Mouse (Mus musculus): Measurements from ENCODE around the gene Klhl40.

Klhl40 gene

DNA sequence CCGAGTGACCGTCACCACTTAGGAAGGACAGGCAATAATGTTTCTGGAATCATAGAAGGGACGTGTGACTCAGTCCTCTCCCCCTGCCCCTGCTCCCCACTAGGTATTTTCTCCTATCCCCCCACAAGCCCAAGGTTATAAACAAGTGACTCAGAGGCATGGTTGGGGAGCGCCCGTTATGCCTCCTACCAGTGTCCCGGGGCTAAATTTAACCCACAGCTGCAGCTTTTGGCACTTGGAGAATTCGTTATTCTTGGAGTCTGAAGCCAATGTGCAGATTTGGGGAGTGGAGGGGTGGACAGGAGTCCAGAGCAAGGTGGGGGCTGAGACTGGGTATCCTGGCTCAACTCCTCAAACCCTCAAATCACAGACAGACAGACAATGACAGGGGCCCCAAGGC lies 896 bp upstream of the Klhl40 start:
- DNase-seq (ENCODE audit: extremely low spot score, low read depth, low spot score) = no peak

DNA sequence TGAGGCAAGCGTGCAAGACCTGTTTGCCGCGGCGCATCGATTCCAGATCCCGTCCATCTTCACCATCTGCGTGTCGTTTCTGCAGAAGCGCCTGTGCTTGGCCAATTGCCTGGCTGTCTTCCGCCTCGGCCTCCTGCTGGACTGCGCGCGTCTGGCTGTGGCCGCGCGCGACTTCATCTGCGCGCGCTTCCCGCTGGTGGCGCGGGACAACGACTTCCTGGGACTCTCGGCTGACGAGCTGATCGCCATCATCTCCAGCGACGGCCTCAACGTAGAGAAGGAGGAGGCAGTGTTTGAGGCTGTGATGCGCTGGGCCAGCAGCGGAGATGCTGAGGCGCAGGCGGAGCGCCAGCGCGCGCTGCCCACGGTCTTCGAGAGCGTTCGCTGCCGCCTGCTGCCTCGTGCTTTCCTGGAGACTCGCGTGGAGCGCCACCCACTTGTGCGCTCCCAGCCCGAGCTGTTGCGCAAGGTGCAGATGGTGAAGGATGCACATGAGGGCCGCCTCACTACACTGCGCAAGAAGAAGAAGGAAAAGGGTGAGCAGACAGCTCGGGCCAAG lies 738 bp downstream of the Klhl40 start:
- DNase-seq (ENCODE audit: extremely low spot score, low read depth, low spot score) = no peak

DNA sequence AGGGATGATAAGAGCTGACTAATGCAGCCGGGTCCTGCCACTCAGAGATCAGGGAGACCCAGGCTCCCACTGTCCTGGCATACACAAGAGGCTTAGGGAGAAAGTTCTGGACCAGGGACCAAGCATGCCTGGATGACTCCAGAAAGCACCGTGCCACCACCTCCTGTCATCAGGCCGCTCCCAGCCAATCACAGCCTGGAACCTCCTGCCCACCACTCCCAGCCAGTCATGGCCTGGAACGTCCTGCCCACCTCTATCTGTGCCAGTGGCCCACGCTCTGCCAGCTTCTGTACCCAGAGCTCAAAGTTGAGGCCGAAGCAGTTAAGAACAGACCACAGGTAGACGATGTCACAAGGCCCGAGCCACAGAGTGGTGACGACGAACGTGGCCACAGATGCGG lies 7.4 kb downstream of the Klhl40 start:
- DNase-seq (ENCODE audit: extremely low spot score, low read depth, low spot score) = no peak

DNA sequence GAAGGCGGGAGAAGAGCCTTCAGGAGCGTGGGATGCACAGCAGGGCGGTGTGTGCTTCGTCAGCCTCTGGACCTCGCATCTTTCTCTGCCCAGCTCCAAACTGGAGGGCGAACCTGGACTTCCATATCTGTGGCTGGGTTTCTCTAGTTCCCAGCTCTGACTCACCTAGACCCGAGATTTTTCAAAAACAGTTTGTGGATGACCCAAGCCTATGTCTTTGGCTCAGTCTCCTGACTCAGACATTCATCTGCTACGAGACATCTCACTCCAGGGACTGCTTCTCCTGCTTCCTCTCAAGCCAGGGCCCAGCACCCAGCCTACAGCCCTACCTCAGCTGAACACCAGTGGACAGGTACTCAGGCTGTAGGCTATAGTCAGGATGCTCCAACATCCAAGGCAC lies 7.9 kb downstream of the Klhl40 start:
- no peak for DNase-seq (ENCODE audit: extremely low spot score, low read depth, low spot score)

DNA sequence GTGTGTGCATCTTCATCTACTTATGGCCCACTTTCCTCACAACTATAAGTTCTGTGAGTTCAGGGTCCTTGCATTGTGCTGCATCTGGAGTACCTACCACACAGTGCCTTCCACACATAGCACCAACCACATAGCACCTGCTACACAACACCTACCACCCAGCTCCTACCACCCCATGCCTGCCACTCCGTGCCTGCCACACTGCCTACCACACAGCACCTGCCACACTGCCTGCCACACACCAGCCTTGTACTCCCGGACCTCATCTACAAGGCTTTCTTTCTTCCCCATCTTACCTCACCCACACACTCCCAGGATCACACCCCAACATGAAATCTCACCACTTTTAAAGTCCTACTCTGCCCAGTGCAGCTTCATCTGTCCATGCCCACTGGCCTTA lies 9.0 kb downstream of the Klhl40 start:
- DNase-seq (ENCODE audit: extremely low spot score, low read depth, low spot score) = no peak

DNA sequence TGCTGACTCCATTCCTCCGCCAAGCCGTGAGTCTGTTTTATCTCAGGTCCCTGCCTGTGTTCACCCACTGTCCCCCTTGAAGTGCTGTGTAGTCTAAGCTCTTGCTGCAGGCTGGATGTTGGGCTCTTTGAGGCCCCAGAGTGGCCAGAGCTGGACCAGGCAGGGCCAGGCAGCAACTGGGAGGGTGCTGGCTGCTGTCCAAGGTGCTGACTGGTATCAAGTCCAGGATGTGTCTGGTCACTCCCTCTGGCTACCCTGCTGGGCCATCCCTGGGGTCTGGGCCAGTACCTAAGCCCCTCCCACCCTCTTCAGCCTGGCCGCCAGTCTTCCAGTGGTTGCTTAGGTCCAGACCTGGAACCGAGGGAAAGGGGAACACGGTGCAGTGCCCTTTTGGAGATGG lies 13.8 kb downstream of the Klhl40 start:
- peak; percentile 39 for DNase-seq (ENCODE audit: extremely low spot score, low read depth, low spot score)

DNA sequence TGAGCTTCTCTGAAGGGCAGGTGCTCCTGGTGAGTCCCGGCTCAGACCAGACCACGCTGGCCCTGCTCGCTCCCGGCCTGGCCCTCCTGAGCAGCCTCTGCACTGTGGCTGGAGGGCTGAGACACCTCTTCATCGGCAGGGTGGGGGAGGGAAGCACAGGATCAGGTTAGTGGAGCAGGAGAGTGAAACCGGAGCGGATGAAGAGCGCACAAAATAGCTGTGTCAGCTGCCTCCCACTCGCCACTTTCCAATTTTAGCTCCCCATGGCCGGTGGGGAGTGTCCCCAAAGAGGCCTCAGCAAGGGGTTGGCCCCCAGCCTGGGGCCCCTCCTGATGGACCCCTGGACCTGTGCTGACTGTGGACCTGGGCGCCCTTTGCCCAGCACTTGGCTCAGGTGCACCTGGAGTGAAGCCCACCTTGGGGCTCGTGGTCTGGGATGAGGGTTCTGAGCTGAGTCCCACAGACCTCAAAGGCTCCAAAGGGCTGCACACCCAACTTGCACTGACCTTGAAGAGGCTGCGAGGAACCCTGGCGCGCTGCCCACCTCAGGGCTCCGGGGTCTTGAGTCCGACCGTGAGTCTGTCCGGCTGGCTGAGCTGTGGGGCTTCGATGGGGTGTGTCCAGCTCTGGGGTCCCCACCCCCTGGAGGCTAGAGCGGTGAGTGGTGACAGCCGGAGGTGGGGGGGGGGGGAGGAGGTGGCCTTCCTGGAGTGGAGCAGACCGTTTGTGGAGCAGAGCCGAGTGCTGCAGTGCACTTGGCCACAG lies 14.5 kb downstream of the Klhl40 start, which contains the start of gene Hhatl:
TSS of gene Hhatl (minus strand) at position 751 of the 765 bp plus-strand sequence.
- no peak for DNase-seq (ENCODE audit: extremely low spot score, low read depth, low spot score)

DNA sequence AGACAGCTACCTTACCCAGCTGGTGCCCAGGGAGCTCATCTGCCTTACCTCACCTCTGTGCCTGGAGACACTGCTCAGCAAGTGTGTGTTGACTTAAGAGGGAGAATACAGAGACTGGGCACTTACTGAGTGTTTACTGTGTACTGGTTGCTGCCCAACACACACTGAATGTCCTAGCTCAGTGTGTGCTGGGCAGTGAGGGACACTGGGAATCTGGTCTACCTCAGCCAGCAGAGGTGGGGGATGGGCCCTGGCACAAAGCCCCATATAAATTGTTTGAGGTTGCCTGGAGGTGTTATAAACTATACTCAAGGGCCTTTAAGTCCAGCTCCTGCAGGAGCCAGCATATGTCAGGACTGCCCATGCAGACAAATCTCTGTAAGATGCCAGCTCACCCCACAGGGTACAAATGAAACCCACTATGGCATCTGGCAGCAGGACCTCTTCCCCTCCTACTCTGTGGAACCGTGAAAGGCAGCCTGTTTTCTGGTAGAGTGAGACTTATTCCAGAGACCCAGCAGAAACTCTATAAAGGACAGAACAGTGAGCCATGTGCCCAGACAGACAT lies 17.6 kb downstream of the Klhl40 start:
- no peak for DNase-seq (ENCODE audit: extremely low spot score, low read depth, low spot score)

DNA sequence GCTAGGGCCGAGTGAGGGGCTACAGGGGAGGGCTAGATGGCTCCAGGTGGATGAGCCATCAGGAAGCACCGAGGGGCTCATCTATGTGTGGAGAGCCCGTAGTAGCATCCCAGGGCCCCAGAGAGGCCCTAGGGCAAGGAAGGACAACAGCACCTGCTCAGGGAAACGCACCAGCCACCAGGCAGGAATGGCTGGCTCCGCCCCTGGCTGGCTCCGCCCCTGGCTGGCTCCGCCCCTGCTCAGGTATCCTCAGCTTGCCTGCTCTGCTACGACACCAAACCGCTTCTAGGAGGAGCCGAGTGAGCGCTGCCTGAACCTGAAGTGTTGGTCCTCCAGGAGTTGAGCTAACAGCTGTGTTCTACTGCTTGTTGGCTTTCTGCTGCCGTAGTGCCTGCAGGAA lies 20.3 kb downstream of the Klhl40 start:
- no peak for DNase-seq (ENCODE audit: extremely low spot score, low read depth, low spot score)

DNA sequence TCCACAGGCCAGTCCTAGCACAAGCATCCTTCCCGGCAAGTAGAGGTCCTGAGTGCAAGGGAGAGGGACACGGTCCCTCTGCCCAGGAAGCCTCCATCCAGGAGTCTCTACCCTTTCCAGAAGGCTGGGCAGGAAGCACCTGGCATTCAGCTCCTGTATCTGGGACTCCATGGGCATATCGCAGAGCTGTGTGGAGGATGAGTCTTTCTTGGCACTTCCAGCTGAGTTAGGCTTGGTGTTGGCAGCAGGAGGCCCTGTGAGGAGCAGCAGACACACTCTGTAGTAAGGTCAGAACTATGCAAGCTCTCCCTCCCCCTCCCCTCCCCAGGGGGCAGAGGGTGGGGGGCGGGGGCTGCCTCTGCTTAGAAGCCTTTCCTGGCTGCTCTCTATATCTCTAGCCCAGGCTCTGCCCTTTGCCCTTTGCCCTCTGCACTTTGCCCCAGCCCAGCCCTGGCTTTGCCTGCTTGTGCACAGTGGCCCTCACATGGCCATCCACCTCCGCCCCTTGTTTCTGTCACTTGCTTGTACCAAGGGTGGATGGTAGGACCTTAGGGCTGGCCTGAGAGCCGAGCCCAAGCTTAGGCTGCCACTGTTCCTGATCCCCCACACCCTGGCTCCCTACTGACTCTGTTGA lies 21.6 kb downstream of the Klhl40 start:
- no peak for DNase-seq (ENCODE audit: extremely low spot score, low read depth, low spot score)

DNA sequence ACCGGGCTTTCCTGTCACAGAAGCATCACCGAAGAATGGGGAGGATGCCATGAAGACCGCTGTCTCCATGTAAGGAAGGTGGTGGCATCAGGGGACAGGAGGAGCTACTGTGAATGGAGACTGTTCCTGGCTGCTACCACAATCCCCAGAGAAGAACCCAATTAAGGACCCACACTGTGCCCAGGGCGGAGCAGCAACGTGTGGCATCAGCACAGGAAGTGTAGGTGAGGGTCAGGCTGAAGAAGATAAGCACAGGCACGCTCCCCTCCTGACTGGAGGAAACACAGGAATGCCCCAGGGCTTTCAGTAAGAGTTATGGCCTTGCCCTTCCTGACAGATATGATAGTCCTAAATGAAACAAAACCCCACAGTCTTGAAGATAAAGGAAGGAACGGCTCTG lies 25.3 kb downstream of the Klhl40 start:
- DNase-seq (ENCODE audit: extremely low spot score, low read depth, low spot score) = no peak

DNA sequence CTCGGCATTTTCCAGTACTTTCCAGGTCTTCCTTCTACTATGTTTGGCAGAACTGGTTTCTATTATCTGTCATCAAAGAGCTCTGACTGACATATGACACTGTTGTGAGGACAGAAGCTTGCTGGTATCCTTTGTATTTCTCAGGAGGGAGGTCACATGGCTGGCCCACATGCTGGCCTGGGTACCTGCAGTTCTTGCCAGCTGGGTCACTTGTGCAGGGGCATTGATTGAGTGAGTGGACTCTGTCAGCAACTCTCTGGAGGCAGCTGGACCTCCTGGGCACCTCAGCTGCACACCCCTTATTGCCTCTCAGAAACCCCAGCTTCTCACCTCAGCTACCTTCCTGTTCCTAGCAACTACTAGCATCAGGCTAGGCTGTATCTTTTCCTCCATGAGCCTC lies 30.1 kb downstream of the Klhl40 start:
- DNase-seq (ENCODE audit: extremely low spot score, low read depth, low spot score) = no peak

DNA sequence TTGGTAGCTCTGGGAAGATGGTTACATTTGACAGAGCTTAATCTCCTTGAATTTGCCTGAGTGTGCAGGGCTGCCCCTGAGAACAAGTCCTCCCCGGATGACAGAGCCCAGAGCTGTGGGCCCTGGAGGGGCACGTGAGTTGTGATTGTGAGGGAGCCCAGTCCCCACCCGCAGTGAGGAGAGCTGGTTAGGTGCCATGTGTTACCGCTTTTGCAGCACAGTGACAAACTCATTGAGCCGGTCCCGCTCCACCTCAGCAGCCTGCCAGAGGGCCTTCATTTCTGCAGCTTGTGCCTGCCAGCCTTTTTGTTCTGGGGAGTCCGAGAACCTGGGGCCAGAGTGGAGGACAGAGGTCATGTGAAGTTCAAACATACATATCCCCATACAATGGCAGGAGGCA lies 30.5 kb downstream of the Klhl40 start:
- DNase-seq (ENCODE audit: extremely low spot score, low read depth, low spot score) = no peak

DNA sequence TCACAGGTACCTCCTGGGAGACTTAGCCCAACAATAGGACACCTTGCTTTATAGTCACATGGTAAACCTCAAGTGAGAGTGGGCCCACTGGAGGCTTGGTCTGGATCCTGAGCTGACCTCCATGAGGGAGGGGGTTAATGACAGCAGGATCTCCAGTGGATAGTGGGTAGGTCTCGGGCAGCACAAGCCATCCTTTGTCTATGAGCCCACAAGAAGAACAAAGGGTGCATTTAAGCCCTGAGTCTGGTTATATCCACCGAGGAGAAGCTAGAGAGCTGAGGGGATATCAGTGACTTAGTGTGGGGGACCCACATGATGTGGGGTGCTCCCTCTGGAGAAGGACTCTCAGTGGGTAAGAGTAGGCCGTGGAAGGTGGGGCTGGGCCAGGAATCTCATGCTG lies 31.1 kb downstream of the Klhl40 start:
- DNase-seq (ENCODE audit: extremely low spot score, low read depth, low spot score) = no peak

DNA sequence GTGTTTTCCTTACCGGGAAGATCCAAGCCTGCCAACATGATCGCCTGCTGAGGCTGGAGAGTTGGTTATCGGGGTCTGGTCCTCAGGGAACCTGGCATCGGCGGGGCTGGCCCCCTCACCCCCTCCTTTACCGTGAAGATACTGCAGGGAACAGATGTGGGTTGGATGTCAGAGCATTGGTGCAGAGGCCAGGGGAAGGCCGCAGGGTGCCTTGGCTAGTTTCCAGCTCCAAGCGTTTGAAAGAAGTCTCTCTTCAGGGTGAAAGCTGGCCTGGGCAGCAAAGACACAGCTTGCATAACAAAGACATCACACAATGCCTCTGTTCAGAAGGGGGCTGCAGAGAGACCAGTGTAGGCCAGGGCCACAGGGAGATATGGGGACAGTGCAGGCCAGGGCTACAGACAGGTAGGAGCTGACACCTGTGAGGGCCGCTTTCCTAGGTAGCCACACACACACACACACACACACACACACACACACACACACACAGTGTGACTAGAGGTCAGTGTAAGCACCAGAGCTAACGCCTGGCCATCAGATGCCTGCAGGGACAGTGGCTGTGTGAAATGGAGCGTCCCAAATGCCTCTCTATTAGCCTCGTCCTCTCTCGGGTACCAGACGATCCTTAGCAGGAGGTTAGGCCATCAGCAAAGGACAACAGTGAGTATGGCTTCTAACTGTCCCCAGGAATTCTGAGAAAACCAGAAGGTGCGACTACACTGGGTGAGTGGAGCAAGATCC lies 32.8 kb downstream of the Klhl40 start:
- no peak for DNase-seq (ENCODE audit: extremely low spot score, low read depth, low spot score)

DNA sequence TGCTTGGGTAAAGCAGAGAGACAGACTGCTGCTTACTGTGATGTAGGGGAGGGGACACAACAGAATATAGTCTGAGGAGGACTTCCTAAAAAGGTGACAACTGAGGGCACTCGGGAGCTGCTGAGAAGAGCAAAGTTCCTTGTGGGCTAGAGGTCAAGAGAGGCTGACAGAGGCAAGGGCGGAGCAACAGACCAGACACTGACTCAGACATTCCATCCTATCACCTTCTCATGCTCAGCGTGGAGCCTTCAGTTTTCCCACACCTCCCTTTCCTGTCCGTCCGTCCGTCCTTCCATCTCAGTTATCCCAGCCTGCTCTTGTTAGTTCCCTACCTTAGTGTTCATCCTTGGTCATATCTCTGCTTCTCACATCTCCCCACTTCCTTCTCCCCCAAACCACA lies 37.8 kb downstream of the Klhl40 start:
- DNase-seq (ENCODE audit: extremely low spot score, low read depth, low spot score) = no peak

DNA sequence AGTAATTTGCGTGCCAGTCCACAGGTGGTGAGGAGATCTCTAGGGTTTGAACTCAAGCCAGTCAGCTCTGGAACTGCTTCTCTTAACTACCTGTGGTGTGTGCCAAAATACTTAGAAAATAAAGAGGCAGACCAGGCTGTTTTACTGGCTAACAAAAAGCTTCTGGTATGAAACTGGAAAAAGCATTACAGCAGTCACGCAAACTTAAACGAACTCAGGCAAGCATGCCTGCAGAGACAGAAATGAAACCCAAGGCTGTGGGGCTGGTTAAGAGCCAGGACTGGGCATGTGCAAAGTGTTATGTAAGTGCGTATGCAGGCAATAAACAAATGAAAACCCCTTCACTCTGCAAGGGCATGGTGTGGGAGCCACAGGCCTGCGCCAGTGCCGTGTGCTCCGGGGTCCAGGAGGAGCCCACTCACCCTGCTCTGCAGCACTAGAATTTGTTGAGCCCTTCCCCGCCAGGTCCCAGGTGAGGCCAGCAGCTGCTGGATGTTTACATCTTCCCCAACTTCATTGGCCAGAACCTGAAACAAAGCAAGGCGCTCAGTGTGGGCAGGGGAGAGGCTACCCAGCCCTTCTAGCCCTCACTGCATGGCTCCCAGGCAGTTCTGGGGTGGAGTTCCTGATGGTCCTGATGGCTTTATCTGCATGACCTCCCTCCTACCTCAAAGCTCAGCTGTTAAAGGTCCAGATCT lies 41.8 kb downstream of the Klhl40 start:
- DNase-seq (ENCODE audit: extremely low spot score, low read depth, low spot score) = no peak

DNA sequence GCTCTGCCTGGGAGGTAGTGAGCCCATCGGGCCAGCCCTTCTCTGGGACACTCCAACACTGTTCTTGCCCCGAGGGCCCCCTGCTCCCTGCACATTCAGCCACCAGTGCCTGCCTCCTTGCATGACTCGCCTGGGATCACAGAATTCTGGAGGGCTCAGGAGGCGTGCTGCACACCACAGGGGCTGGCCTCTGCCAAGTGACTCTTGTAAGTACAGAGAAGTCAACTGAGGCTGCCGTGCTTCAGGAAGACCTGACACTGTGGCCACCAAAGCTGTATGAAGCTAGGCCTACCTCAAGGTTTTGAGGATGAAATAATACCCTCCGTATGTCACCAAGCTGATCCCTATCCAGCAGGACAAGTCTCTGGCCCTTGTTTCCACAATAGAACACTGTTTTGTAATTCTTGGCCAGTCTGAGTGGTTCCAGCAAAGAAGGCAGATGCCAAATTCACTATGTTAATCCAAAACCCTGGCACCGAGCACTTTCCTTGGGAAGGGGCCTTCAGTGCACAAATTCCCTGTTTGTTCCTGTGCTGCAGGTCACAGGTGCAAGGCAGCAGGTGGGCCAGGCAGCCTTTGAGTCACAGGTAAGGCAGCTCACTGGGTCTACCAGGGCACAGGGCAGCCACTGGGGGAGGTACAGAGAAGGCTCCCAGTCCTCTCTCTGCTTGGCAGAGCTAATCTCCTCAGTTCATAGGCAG lies 42.5 kb downstream of the Klhl40 start:
- no peak for DNase-seq (ENCODE audit: extremely low spot score, low read depth, low spot score)

DNA sequence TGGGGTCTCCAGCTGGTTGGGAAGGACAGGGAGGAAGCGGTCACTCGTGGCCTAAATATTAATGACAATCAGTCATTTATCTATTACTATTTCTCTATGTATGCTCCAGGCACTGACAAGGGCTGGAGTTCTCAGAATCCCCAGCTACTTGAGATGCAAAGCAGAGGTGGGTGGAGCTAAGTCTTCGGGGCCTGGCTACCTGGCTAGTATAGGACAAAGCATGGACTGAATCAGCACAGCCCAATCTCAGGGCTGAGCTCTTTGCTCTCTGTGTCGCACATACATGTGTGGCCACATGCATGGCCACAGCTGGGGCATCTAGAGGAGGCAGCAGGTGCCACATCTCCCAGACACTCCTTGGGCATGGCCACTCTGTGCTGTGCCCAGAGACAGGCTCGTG lies 43.4 kb downstream of the Klhl40 start:
- DNase-seq (ENCODE audit: extremely low spot score, low read depth, low spot score) = no peak

DNA sequence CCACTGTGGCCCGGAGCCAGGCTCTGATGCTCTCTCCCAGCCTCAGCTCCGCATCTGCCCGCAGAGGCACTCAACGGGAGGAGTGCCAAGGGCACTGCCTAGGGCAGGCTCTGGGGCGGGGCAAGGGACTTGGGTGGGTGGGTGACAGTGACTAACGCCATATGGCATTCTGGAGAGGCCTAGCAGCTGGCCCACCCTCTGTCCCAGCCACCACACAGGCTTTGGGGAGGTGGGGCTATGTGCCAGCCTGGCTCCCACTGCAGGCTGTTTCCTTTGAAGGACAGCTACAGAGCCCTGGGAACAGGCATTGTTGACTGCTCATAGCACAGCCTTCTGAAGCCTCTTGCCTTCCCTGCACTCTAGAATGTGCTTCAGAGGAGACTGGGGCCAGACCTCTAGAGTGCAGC lies 45.2 kb downstream of the Klhl40 start:
- DNase-seq (ENCODE audit: extremely low spot score, low read depth, low spot score) = no peak

Data from hindlimb bud, embryonic 11.5 days (tissue).